Mouse (Mus musculus): ENCODE measurements around the gene Gje1.

The Gje1 gene

DNA sequence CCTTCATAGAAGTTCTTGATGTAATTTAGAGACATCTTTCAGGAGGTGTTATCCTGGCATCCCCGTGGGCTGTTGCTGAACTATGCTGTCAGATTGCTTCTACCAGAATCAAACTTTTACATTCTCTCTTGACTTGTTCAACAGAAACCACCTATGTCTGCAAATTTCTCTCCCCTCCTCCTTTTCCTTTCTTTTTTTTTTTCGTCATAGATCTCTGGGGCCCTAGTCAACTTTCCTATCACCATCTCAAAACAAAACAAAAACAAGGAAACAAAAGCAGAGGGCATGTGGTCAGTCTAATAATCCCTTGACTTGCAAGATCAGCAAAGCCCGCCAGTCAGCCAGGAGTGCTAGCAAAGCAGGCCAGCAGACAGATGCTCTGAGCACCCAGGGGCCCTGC, at the start of gene Gje1:
Gene Gje1, minus strand, starts transcription at position 101 of the 400 bp plus-strand sequence.
- no peak for DNase-seq

GRCm38 (mm10) chr10:14760618-14761017, 42.6 kb upstream of the Gje1 start:
- DNase-seq: no peak

- no peak for DNase-seq
Measured at GRCm38 (mm10) chr10:14759665-14760558, 41.9 kb upstream of the Gje1 start.

- peak; percentile 47 for DNase-seq
Measured at GRCm38 (mm10) chr10:14734285-14734684, 16.3 kb upstream of the Gje1 start.

- DNase-seq: no peak
Measured at GRCm38 (mm10) chr10:14725671-14726070, 7.7 kb upstream of the Gje1 start.

DNA sequence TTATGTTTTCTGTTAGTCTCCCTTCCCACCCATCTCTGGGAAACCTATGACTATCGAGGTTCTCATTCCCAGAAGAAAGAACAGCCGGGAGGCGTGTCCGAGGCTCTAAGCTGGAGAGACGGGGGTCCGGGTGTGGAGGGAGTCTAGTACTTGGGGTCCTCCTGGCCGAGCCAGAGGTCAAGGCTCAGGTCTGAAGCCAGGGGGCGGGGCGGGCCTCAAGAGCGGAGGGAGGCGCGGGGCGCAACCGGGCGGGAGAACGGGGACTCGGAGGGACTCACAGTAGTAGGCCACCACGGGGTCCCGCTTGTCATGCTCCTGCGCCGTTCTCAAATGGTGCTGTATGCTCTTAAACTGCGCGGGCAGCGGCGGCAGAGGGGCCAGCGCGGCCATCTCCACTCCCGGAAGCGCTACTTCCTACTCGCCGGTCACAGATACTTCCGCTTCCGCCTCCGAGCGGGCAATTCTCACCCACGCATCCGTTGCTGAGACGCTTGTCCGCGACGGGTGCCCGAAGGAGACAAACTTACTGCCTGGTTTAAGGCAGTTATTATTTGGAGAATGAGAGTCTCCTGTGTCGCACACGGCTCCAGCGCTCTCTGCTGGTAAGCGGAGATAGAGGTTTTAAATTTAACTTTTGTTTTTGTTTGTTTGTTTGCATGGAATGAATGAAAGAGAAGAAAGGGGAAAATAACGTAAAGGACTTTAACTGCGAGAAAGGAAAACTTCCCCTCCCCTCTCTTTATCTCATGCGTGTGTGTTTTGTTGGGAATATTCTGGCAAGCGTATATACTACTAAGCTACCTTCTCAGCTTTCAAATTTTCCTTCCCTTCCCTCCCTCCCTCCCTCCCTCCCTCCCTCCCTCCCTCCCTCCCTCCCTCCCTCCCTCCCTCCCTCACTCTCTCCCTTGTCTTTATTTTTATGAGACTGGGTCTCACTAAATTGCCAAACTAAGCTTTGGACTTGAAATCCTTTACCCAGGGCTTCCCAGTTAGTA, 12.6 kb downstream of the Gje1 start, which contains the start of the genes Vta1 and Nmbr:
Gene Vta1, minus strand, starts transcription at position 489 of the 995 bp plus-strand sequence.
Gene Nmbr, plus strand, starts transcription at position 520 of the 995 bp plus-strand sequence.
- peak; percentile 99 for DNase-seq

- DNase-seq: no peak
Measured at GRCm38 (mm10) chr10:14703830-14704420, 14.1 kb downstream of the Gje1 start.

GRCm38 (mm10) chr10:14703239-14703638, 14.8 kb downstream of the Gje1 start:
- no peak for DNase-seq

- DNase-seq: no peak
Measured at GRCm38 (mm10) chr10:14690349-14690748, 27.7 kb downstream of the Gje1 start.

- no peak for DNase-seq
Measured at GRCm38 (mm10) chr10:14688785-14689442, 29.1 kb downstream of the Gje1 start.

DNA sequence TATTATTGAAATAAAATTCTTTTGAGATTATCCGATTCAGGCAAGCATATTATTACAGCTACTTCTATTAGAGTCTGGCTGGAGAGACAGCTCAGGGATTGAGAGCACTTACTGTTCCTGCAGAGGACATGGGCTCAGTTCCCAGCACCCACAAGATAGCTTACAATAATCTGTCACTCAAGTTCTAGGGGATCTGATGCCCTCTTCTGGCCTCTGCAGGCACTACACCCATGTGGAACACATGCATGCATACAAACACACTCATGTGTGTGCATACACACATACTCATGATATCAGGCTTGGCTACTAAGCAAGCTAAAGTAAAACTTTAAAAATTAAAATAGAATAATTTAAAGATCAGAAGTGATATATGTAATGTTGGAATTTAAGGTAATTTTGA, 32.4 kb downstream of the Gje1 start:
- no peak for DNase-seq

- DNase-seq: no peak
Measured at GRCm38 (mm10) chr10:14666147-14666546, 51.9 kb downstream of the Gje1 start.

Data from lung, postnatal 36 days (tissue).